Mouse (Mus musculus): ENCODE measurements around the gene Pou3f1. TPM values are rescaled to one million over a fixed set of nuclear protein-coding genes. Genes with fewer than 3 reads are reported as not detected.

The Pou3f1 gene
- polyA plus RNA-seq (2014; fragmentation: Nextera tagmentation; extraction: Ambion mirVana) = 0.10 and 0.42 TPM in 2 replicates

- Histone ChIP-seq H3K4me2 (replicated peaks; ENCODE audit: low read depth, low read length) (peak within 1 kb of the TSS; percentile 93), H3K36me3 (ENCODE audit: control insufficient read depth, insufficient read depth, low read length) (no peaks in the 10 kb centered on the region), H3K4me3 (ENCODE audit: low read depth, low read length) (peak within 1 kb of the TSS; percentile 62), H3K9ac (replicated peaks; ENCODE audit: low read depth, low read length) (no peak within 1 kb of the TSS; the same call in 1 of the 2 replicates), H3K4me1 (ENCODE audit: control insufficient read depth, insufficient read depth, low read length) (peaks cover 13% of the 10 kb centered on the region; the same call in 1 of the 2 replicates), H3K27me3 (ENCODE audit: control insufficient read depth, insufficient read depth, low read length) (peaks cover 54% of the 10 kb centered on the region), H3K27ac (ENCODE audit: low read length) (no peak within 1 kb of the TSS), H3K9me3 (ENCODE audit: control insufficient read depth, low read depth, low read length) (no peaks in the 10 kb centered on the region)
- ATAC-seq (ENCODE audit: insufficient number of reproducible peaks, insufficient read depth, low FRiP score, low read depth) = no peak
- WGBS = 1% methylated on average over 15 of the region's 15 CpGs
Observed at GRCm38 (mm10) chr4:124656518-124656853, at the start of gene Pou3f1. Gene Pou3f1, plus strand, starts transcription at chr4:124656807.

GRCm38 (mm10) chr4:124607166-124607565, 49.4 kb upstream of the Pou3f1 start:
- no peaks in the 10 kb centered on the region for H3K9me3 ChIP-seq (ENCODE audit: control insufficient read depth, low read depth, low read length)
- no peak overlapping the region for H3K9ac ChIP-seq (replicated peaks; ENCODE audit: low read depth, low read length)
- H3K4me3 ChIP-seq (ENCODE audit: low read depth, low read length) = no peak overlapping the region
- H3K36me3 ChIP-seq (ENCODE audit: control insufficient read depth, insufficient read depth, low read length) = no peaks in the 10 kb centered on the region
- ATAC-seq (ENCODE audit: insufficient number of reproducible peaks, insufficient read depth, low FRiP score, low read depth) = no peak
- H3K4me2 ChIP-seq (replicated peaks; ENCODE audit: low read depth, low read length) = no peak overlapping the region
- H3K27me3 ChIP-seq (ENCODE audit: control insufficient read depth, insufficient read depth, low read length) = 0 out of 2 replicates have a peak, but pooled peaks cover 5% of the 10 kb centered on the region
- no peaks in the 10 kb centered on the region for H3K4me1 ChIP-seq (ENCODE audit: control insufficient read depth, insufficient read depth, low read length)
- 62% methylated on average over 8 of the region's 8 CpGs for WGBS
- no peak overlapping the region for H3K27ac ChIP-seq (ENCODE audit: low read length)

DNA sequence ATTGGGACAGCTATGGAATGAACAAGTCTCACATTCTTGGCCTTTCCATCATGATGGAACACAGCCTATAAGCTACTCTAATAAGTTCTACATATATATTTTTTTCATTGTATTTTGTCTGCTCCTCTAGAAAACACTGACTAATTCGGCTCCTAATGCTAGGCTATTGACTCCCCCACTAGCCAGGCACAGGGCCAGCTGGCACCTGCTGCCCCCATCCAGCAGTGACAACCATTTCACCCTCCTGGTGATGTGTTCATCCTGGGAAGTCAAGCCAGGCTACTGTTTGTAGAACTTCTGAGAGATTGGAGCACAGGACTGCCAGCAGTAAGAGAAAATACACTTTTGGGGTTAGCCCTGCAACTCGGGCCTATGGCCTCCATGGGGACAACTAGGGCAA, 46.5 kb upstream of the Pou3f1 start:
- H3K36me3 ChIP-seq (ENCODE audit: control insufficient read depth, insufficient read depth, low read length) = no peaks in the 10 kb centered on the region
- no peaks in the 10 kb centered on the region for H3K9me3 ChIP-seq (ENCODE audit: control insufficient read depth, low read depth, low read length)
- no peaks in the 10 kb centered on the region for H3K27me3 ChIP-seq (ENCODE audit: control insufficient read depth, insufficient read depth, low read length)
- no peak overlapping the region for H3K27ac ChIP-seq (ENCODE audit: low read length)
- 74% methylated on average over 2 of the region's 2 CpGs for WGBS
- no peak overlapping the region for H3K4me2 ChIP-seq (replicated peaks; ENCODE audit: low read depth, low read length)
- no peak overlapping the region for H3K9ac ChIP-seq (replicated peaks; ENCODE audit: low read depth, low read length)
- H3K4me1 ChIP-seq (ENCODE audit: control insufficient read depth, insufficient read depth, low read length) = no peaks in the 10 kb centered on the region
- H3K4me3 ChIP-seq (ENCODE audit: low read depth, low read length) = no peak overlapping the region
- no peak for ATAC-seq (ENCODE audit: insufficient number of reproducible peaks, insufficient read depth, low FRiP score, low read depth)

DNA sequence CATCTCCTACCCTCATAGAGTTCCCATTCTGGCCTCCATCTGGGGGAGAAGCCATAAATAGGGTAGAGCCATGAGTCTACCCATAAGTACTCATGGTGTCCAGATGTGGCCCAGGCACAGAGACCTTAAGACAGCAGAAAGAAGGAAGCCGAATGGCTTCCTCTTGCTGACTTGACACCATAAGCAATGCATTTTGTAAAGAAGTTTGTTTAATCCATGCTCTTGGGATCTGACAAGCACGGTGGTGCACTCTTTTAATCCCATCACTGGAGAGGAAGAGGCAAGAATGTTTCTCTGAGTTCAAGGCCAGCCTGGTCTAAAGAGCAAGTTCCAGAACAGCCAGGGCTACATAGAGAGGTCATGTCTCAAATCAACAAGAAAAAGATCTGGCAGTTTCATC, 45.9 kb upstream of the Pou3f1 start, which contains the start of gene 3100002H09Rik:
TSS of gene 3100002H09Rik (minus strand) at position 101 of the 400 bp plus-strand sequence.
- Histone ChIP-seq H3K4me2 (replicated peaks; ENCODE audit: low read depth, low read length) (no peak within 1 kb of the TSS), H3K4me3 (ENCODE audit: low read depth, low read length) (no peak within 1 kb of the TSS), H3K9me3 (ENCODE audit: control insufficient read depth, low read depth, low read length) (no peaks in the 10 kb centered on the region), H3K4me1 (ENCODE audit: control insufficient read depth, insufficient read depth, low read length) (no peaks in the 10 kb centered on the region), H3K27me3 (ENCODE audit: control insufficient read depth, insufficient read depth, low read length) (no peaks in the 10 kb centered on the region), H3K36me3 (ENCODE audit: control insufficient read depth, insufficient read depth, low read length) (no peaks in the 10 kb centered on the region), H3K9ac (replicated peaks; ENCODE audit: low read depth, low read length) (no peak within 1 kb of the TSS), H3K27ac (ENCODE audit: low read length) (no peak within 1 kb of the TSS)
- ATAC-seq (ENCODE audit: insufficient number of reproducible peaks, insufficient read depth, low FRiP score, low read depth) = no peak
- WGBS = 69% methylated on average over 2 of the region's 2 CpGs

DNA sequence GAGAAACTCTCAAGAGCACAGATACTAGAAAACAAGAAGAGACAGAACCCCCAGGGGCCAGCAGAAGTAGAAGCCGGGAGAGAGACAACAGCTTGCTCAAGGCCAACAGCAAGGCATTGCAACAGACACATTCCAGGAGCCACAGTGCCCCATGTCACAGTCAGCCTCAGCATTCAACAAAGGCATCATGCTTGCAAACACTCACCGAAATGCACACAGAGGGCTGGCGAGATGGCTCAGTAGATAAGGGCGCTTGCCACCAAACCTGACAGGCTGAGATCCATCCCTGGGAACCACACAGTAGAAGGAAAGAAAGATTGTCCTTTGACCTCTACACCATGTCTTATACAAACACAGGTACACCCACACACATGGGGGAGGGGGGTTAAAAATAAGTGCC, 44.8 kb upstream of the Pou3f1 start:
- Histone ChIP-seq H3K9ac (replicated peaks; ENCODE audit: low read depth, low read length) (no peak overlapping the region), H3K9me3 (ENCODE audit: control insufficient read depth, low read depth, low read length) (no peaks in the 10 kb centered on the region), H3K27ac (ENCODE audit: low read length) (no peak overlapping the region), H3K4me3 (ENCODE audit: low read depth, low read length) (no peak overlapping the region), H3K27me3 (ENCODE audit: control insufficient read depth, insufficient read depth, low read length) (no peaks in the 10 kb centered on the region), H3K4me2 (replicated peaks; ENCODE audit: low read depth, low read length) (no peak overlapping the region), H3K36me3 (ENCODE audit: control insufficient read depth, insufficient read depth, low read length) (no peaks in the 10 kb centered on the region), H3K4me1 (ENCODE audit: control insufficient read depth, insufficient read depth, low read length) (no peaks in the 10 kb centered on the region)
- no peak for ATAC-seq (ENCODE audit: insufficient number of reproducible peaks, insufficient read depth, low FRiP score, low read depth)
- 60% methylated on average over 4 of the region's 4 CpGs for WGBS

DNA sequence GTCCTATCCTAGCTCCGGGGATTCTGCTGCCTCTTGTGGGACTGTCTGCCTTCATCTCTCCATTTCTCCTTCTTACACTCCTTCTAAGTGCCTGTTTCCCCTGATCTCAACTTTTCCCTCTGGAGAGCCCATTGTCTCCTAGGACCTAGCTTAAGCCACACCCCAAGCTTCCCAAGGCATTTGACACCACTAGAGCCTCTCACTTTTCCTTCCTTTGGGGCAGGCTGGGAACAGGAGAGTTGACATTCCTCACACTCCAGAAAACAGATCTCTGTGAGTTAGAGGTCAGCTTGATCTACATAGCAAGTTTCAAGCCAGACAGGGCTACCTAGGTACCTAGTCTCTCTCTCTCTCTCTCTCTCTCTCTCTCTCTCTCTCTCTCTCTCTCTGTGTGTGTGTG, 42.4 kb upstream of the Pou3f1 start:
- H3K4me3 ChIP-seq (ENCODE audit: low read depth, low read length) = no peak overlapping the region
- no peaks in the 10 kb centered on the region for H3K36me3 ChIP-seq (ENCODE audit: control insufficient read depth, insufficient read depth, low read length)
- no peak for ATAC-seq (ENCODE audit: insufficient number of reproducible peaks, insufficient read depth, low FRiP score, low read depth)
- H3K9me3 ChIP-seq (ENCODE audit: control insufficient read depth, low read depth, low read length) = no peaks in the 10 kb centered on the region
- no peak overlapping the region for H3K27ac ChIP-seq (ENCODE audit: low read length)
- H3K9ac ChIP-seq (replicated peaks; ENCODE audit: low read depth, low read length) = no peak overlapping the region
- no peaks in the 10 kb centered on the region for H3K4me1 ChIP-seq (ENCODE audit: control insufficient read depth, insufficient read depth, low read length)
- 0% methylated on average over 1 of the region's 1 CpGs for WGBS
- H3K4me2 ChIP-seq (replicated peaks; ENCODE audit: low read depth, low read length) = no peak overlapping the region
- 0 out of 2 replicates have a peak, but pooled peaks cover 4% of the 10 kb centered on the region for H3K27me3 ChIP-seq (ENCODE audit: control insufficient read depth, insufficient read depth, low read length)

DNA sequence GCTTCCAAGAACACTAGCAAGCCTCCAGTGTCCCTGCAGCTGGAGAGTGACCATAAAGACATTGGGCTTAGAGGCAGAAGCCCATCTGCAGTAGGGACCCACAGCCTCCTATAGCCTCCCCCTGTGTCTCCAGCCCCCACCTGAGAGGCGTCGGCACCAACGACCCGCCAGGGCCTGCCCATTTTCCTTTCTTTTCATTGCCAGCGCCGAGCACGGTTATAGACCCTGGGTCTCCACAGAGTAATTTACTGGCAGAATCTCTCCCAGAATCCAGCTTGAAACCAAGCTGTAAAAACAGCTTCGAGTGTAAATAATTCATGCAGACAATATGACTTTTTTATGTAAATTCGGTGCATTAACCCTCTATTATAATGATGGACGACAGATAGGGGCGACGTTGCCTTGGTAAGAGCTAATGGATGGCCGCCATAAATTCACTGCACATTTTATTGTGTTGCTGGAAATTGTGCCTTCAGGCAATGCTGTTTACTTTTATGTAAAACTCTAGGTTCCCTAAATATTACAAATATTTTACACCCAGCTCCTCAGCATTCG, 41.1 kb upstream of the Pou3f1 start:
- 47% methylated on average over 14 of the region's 14 CpGs for WGBS
- no peak for ATAC-seq (ENCODE audit: insufficient number of reproducible peaks, insufficient read depth, low FRiP score, low read depth)
- no peaks in the 10 kb centered on the region for H3K9me3 ChIP-seq (ENCODE audit: control insufficient read depth, low read depth, low read length)

GRCm38 (mm10) chr4:124615986-124616385, 40.6 kb upstream of the Pou3f1 start:
- Histone ChIP-seq H3K4me3 (ENCODE audit: low read depth, low read length) (no peak overlapping the region), H3K36me3 (ENCODE audit: control insufficient read depth, insufficient read depth, low read length) (no peaks in the 10 kb centered on the region), H3K9me3 (ENCODE audit: control insufficient read depth, low read depth, low read length) (no peaks in the 10 kb centered on the region), H3K27me3 (ENCODE audit: control insufficient read depth, insufficient read depth, low read length) (0 out of 2 replicates have a peak, but pooled peaks cover 4% of the 10 kb centered on the region), H3K4me2 (replicated peaks; ENCODE audit: low read depth, low read length) (no peak overlapping the region), H3K4me1 (ENCODE audit: control insufficient read depth, insufficient read depth, low read length) (no peaks in the 10 kb centered on the region), H3K27ac (ENCODE audit: low read length) (no peak overlapping the region), H3K9ac (replicated peaks; ENCODE audit: low read depth, low read length) (no peak overlapping the region)
- 38% methylated on average over 9 of the region's 9 CpGs for WGBS
- no peak for ATAC-seq (ENCODE audit: insufficient number of reproducible peaks, insufficient read depth, low FRiP score, low read depth)

More for the DNA sequence above, 41.1 kb upstream of the Pou3f1 start:
- Histone ChIP-seq H3K27ac (ENCODE audit: low read length) (no peak overlapping the region), H3K9ac (replicated peaks; ENCODE audit: low read depth, low read length) (no peak overlapping the region), H3K4me2 (replicated peaks; ENCODE audit: low read depth, low read length) (no peak overlapping the region), H3K36me3 (ENCODE audit: control insufficient read depth, insufficient read depth, low read length) (no peaks in the 10 kb centered on the region), H3K4me1 (ENCODE audit: control insufficient read depth, insufficient read depth, low read length) (no peaks in the 10 kb centered on the region), H3K4me3 (ENCODE audit: low read depth, low read length) (no peak overlapping the region), H3K27me3 (ENCODE audit: control insufficient read depth, insufficient read depth, low read length) (0 out of 2 replicates have a peak, but pooled peaks cover 4% of the 10 kb centered on the region)

- Histone ChIP-seq H3K27ac (ENCODE audit: low read length) (no peak overlapping the region), H3K27me3 (ENCODE audit: control insufficient read depth, insufficient read depth, low read length) (0 out of 2 replicates have a peak, but pooled peaks cover 4% of the 10 kb centered on the region), H3K4me3 (ENCODE audit: low read depth, low read length) (no peak overlapping the region), H3K4me1 (ENCODE audit: control insufficient read depth, insufficient read depth, low read length) (no peaks in the 10 kb centered on the region), H3K9ac (replicated peaks; ENCODE audit: low read depth, low read length) (no peak overlapping the region), H3K4me2 (replicated peaks; ENCODE audit: low read depth, low read length) (no peak overlapping the region), H3K9me3 (ENCODE audit: control insufficient read depth, low read depth, low read length) (no peaks in the 10 kb centered on the region), H3K36me3 (ENCODE audit: control insufficient read depth, insufficient read depth, low read length) (no peaks in the 10 kb centered on the region)
- no peak for ATAC-seq (ENCODE audit: insufficient number of reproducible peaks, insufficient read depth, low FRiP score, low read depth)
- 63% methylated on average over 1 of the region's 1 CpGs for WGBS
Observed at GRCm38 (mm10) chr4:124616636-124617035, 40.0 kb upstream of the Pou3f1 start.

All from stomach, embryonic 14.5 days (tissue).